Mouse (Mus musculus) embryonic stem cell, embryonic (primary cell): Measurements from ENCODE around the gene C1qtnf5.

Source experiments
- CTCF ChIA-PET, 4 experiments: fragments of 300-600 bp in 2 of 4; fragments of 350-600 bp in 2 of 4; sonication (Branson Sonifier 250); formaldehyde crosslinking; loops; one replicate each; lab custom pipeline; 2022; ENCODE audit warnings: inconsistent platforms in 2 of 4; lab: Charles Lee
- POLR2A ChIA-PET, 4 experiments: fragments of 300-600 bp in 2 of 4; fragments of 350-600 bp in 2 of 4; sonication (Branson Sonifier 250); formaldehyde crosslinking; loops; one replicate each; lab custom pipeline; 2022; ENCODE audit warnings: antibody characterized with exemption in 4 of 4, inconsistent platforms in 1 of 4; lab: Charles Lee

Gene C1qtnf5

GRCm38 (mm10) chr9:44126746-44127145, 19.7 kb downstream of the C1qtnf5 start:
- CTCF ChIA-PET = interaction anchor here (0.6 to 3.0 kb wide), 25 partner anchors 8 to 1855 kb away, joined by 3 to 17 read pairs (median 4); partner anchors contain the start of gene Cbl (in 1 of the 4)
- POLR2A ChIA-PET = interaction anchor here (0.6 to 11.4 kb wide), 25 partner anchors 10 to 452 kb away, joined by 3 to 104 read pairs (median 5); partner anchors contain the start of genes Cbl (in 2 of the 4), H2afx (in 2 of the 4), Gm49380 (in 1 of the 4) and Hyou1 (in 1 of the 4)

DNA sequence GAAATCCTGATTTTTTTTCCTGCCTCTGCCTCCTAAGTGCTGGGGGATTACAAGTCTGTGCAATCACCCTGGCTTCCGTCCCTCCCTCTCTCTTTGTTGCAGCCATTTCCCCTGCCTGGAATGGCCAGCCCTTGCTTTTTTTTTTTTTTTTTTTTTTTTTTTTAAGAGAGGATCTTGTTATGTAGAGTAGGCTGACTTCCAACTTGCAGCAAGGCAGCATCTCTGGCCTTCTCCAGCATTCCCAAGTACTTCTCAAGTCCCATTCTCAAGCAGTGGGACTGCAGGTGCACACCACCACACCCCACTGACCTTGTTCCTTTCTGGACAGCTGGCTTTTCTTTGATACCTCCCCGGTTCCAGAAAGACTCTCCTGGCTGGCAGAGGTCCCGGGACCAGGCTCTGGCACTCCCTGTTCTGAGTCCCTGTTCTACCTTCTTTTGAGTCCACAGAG, 20.3 kb downstream of the C1qtnf5 start:
- ChIA-PET CTCF (interaction anchor here (0.6 to 2.3 kb wide), 23 partner anchors 9 to 1855 kb away, joined by 3 to 17 read pairs (median 4); partner anchors contain the start of gene Cbl (in 1 of the 4)), POLR2A (interaction anchor here (0.6 to 11.4 kb wide), 32 partner anchors 9 to 1034 kb away, joined by 3 to 104 read pairs (median 4); partner anchors contain the start of genes Cbl (in 2 of the 4), H2afx (in 2 of the 4), Ccdc84 (in 1 of the 4) and Gm49380 (in 1 of the 4))

- POLR2A ChIA-PET = interaction anchor here (0.6 to 11.4 kb wide), 17 partner anchors 10 to 290 kb away, joined by 3 to 104 read pairs (median 6); partner anchors contain the start of genes Cbl (in 2 of the 4), H2afx (in 2 of the 4), Ccdc84 (in 1 of the 4) and Dpagt1 (in 1 of the 4)
- CTCF ChIA-PET = interaction anchor here in 2 of 4 experiments (0.5 to 2.2 kb wide), 9 partner anchors 12 to 508 kb away, joined by 3 to 8 read pairs (median 4); partner anchors contain the start of gene Cbl (in 1 of the 2)
Measured at GRCm38 (mm10) chr9:44129633-44130032, 22.6 kb downstream of the C1qtnf5 start.

- POLR2A ChIA-PET = interaction anchor here in 3 of 4 experiments (0.6 to 11.4 kb wide), 16 partner anchors 10 to 289 kb away, joined by 3 to 104 read pairs (median 6); partner anchors contain the start of genes Cbl (in 2 of the 3), H2afx (in 2 of the 3), Ccdc84 (in 1 of the 3) and Dpagt1 (in 1 of the 3)
Measured at GRCm38 (mm10) chr9:44130034-44130433, 23.0 kb downstream of the C1qtnf5 start.

DNA sequence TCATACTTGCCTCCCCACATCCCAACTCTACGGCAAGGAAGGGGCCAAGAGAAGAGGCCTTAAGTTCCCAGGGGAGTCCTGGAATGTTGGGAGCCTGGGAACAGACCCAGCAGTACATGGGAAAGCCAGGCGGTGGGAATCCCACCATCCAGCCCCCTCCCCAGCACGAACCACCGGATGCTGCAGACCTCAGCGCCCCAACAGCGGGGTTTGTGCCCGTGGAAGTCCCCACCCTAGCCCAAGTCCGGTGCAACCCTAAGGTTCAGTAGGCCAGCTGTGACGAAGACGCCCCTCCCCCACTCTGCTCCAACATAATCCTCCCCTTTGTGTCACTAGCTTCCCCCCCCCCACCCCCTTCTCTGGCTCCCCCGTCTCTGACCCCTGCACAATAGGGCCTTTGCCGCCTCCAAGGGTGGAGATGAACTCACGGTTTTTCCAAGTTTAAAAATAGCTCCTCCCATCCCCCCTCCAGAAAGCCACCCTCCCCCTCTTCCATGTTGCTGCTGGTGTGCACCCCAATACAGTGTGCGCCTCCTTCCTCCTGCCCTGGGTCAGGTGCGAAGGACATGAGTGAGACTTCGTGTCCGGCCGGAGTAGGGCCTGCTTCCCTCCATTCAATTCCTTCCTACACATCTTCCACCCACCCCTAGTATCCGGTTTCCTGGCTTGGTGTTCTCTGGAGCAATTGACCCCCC, 23.7 kb downstream of the C1qtnf5 start:
- POLR2A ChIA-PET = interaction anchor here (0.6 to 11.4 kb wide), 20 partner anchors 9 to 323 kb away, joined by 3 to 104 read pairs (median 4); partner anchors contain the start of genes Cbl (in 2 of the 4), H2afx (in 2 of the 4), Ccdc84 (in 1 of the 4) and Hmbs (in 1 of the 4)
- CTCF ChIA-PET = interaction anchor here in 3 of 4 experiments (0.5 to 2.2 kb wide), 12 partner anchors 9 to 507 kb away, joined by 3 to 8 read pairs (median 4); partner anchors contain the start of gene Cbl (in 1 of the 3)

More at GRCm38 (mm10) chr9:44130034-44130433, 23.0 kb downstream of the C1qtnf5 start:
- CTCF ChIA-PET = interaction anchor here in 2 of 4 experiments (0.5 to 2.2 kb wide), 8 partner anchors 10 to 508 kb away, joined by 3 to 8 read pairs (median 4); partner anchors contain the start of gene Cbl (in 1 of the 2)

- POLR2A ChIA-PET = interaction anchor here (0.6 to 11.4 kb wide), 16 partner anchors 9 to 313 kb away, joined by 3 to 104 read pairs (median 4); partner anchors contain the start of genes H2afx (in 2 of the 4), Ccdc84 (in 1 of the 4), Hmbs (in 1 of the 4) and Hyou1 (in 1 of the 4)
- CTCF ChIA-PET = interaction anchor here in 3 of 4 experiments (0.5 to 1.8 kb wide), 8 partner anchors 9 to 322 kb away, joined by 3 to 7 read pairs (median 4); no protein-coding TSS in a partner anchor
Measured at GRCm38 (mm10) chr9:44131276-44131590, 24.2 kb downstream of the C1qtnf5 start.

- POLR2A ChIA-PET = interaction anchor here in 3 of 4 experiments (0.6 to 11.4 kb wide), 7 partner anchors 8 to 303 kb away, joined by 3 to 104 read pairs (median 4); partner anchors contain the start of genes Cbl (in 1 of the 3) and H2afx (in 1 of the 3)
- CTCF ChIA-PET = interaction anchor here (0.6 to 1.8 kb wide), 6 partner anchors 13 to 230 kb away, joined by 3 to 11 read pairs (median 4); partner anchors contain the start of gene Vps11 (in 1 of the 4)
Measured at GRCm38 (mm10) chr9:44132200-44132599, 25.2 kb downstream of the C1qtnf5 start.

GRCm38 (mm10) chr9:44133287-44133686, 26.2 kb downstream of the C1qtnf5 start:
- ChIA-PET POLR2A (interaction anchor here in 2 of 4 experiments (0.8 to 11.4 kb wide), 5 partner anchors 11 to 201 kb away, joined by 3 to 104 read pairs (median 4); partner anchors contain the start of genes Cbl (in 1 of the 2) and H2afx (in 1 of the 2)), CTCF (no interaction called here)

DNA sequence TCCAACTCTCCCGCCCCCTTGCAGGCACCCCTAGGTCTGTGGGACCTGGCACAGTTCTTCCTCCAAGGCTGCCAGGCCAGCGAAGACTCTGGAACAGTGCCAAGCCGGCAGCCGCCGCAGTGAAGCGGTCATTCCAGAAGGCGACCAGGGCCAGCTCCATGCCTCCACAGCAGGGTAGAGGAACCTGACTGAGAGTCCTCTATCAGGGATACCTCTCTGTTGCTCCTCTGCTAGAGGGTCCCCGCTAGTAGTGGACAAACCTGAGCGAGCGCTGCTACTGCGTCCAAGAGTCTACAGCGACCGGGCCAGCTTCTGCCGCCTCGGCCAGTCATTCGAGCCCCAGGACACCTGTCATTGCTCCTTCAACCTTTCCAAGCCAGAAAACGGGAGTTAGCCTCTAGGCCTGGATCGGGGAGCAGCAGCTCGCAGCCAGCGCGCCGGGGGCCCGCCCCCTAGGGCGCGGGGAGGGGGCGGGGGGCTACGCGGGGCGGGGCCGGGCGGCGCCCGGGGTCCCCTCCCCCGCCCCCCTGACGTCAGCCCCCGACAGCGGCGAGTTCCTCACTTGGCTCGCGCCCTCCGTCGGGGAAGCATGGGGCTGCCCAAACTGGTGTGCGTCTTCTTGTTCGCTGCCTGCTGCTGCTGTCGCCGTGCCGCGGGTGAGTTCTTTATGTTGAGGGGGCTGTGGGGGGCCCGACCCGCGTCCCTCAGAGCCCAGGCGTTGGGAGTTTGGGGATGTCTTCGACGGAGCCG, 27.2 kb downstream of the C1qtnf5 start, which contains the start of gene Mcam:
Mcam (plus strand) TSS at position 369 of the 750 bp plus-strand sequence.
- CTCF ChIA-PET = interaction anchor here in 3 of 4 experiments (0.8 to 2.9 kb wide), 11 partner anchors 8 to 245 kb away, joined by 3 to 13 read pairs (median 3); partner anchors contain the start of genes Hyou1 (in 1 of the 3) and Vps11 (in 1 of the 3)

DNA sequence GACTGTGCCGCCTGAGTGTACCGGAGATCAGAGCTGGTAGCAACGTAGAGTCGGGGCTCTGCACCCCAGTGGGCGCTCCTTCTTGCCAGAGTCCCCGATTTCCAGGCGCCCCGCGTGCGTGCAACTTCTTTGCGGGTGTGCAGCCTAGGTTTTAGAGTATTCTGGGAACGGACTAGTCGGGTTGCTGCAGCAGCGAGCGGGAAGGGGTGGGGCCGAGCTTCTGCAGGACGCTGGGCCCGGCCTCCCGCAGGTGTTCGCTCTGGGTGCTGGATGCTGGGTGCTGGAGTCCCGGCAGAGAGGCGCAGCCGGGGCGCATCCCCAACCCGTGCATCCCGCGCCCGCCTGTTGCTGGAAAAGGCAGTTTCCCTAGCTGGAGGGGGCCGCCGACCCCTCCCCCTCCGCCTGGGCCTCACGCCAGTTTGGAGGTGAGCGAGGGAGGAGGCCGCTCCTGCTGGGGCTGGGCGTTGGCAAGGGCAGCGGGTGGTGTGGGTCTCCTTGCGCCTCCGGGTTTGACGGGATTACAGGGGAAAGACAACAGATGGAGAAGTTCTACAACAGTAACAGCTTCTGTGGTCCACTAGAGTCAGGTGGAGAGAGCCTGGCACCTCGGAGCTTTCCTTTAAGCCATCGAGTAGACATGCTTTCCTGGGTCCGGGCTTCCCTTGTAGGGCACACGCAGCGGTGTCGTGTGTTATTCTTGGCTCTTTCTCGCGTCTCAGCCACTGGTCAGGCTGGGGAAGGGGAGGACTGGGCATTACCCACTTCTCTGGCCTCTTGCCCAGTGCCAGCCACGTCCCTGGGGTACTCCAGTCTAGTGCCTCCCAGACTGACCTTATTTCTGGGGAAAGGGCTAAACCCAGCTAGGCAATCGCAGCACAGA, 28.0 kb downstream of the C1qtnf5 start:
- POLR2A ChIA-PET = interaction anchor here in 3 of 4 experiments (0.5 to 11.4 kb wide), 25 partner anchors 9 to 1366 kb away, joined by 3 to 104 read pairs (median 4); partner anchors contain the start of genes Vps11 (in 2 of the 3), Abcg4 (in 1 of the 3), Cbl (in 1 of the 3) and Ccdc84 (in 1 of the 3)
- CTCF ChIA-PET = interaction anchor here (0.7 to 2.9 kb wide), 15 partner anchors 9 to 244 kb away, joined by 3 to 13 read pairs (median 3); partner anchors contain the start of genes Hyou1 (in 1 of the 4) and Vps11 (in 1 of the 4)

More for the DNA sequence above, 27.2 kb downstream of the C1qtnf5 start, which contains the start of gene Mcam:
- POLR2A ChIA-PET = interaction anchor here in 3 of 4 experiments (0.5 to 11.4 kb wide), 25 partner anchors 8 to 471 kb away, joined by 3 to 104 read pairs (median 4); partner anchors contain the start of genes Vps11 (in 2 of the 3), Abcg4 (in 1 of the 3), Cbl (in 1 of the 3) and Ccdc84 (in 1 of the 3)

DNA sequence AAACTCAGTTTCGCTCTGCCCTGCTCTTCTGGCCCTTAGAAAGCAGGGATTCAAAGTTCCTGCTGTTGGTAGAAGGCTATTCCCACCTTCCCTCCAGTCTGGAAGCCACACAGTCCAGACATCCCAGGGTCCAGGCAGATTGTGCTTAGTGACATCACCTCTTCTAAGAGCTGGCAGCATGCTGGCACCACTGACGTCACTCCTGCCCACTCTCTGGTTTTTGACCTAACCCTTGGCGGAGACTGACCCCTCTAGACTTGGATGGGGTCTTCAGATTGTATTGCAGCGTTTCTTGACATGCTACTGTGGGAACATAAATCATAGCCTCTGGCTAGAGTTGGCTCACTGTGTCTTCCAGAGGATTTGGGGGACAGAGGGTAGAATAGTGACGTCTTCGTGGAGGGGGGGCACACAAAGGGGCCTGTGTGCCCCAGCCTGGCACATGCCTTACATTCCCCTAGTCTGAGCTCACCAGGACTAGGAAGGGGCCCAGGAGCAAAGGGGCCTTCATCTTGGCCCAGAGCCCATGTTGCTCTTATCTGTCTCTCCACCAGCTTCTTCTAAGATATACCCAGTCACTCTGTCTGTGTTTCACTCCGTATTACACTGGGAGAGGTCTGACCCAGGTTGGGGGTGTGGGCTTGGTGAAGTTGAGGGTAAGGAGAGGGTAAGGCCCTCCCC, 28.8 kb downstream of the C1qtnf5 start:
- CTCF ChIA-PET = interaction anchor here in 3 of 4 experiments (0.7 to 2.9 kb wide), 10 partner anchors 9 to 41 kb away, joined by 3 to 13 read pairs (median 4); no protein-coding TSS in a partner anchor
- POLR2A ChIA-PET = interaction anchor here in 2 of 4 experiments (1.0 to 11.4 kb wide), 19 partner anchors 7 to 1365 kb away, joined by 3 to 104 read pairs (median 5); partner anchors contain the start of genes Abcg4 (in 1 of the 2), Cbl (in 1 of the 2), Ccdc84 (in 1 of the 2) and H2afx (in 1 of the 2)

DNA sequence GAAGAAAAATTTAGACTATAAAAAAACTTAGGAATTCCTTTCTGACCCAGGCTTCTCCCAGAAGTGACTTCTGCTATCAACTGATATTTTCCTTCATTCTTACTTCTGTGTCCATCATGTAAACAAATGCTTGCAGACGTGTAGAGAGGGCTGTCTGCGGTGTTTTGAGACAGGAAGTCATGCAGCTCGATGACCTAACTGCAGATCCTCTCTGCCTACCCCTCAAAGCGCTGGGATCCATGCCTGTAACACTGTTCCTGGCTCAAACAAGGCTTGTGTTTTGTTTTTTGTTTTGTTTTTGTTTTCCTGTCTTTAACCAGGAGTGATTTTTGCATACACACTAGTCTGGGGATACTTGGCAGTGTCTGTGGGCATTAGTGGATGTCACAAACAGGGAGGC, 30.8 kb downstream of the C1qtnf5 start:
- POLR2A ChIA-PET = interaction anchor here in 2 of 4 experiments (3.9 to 10.1 kb wide), 2 partner anchors 9 to 12 kb away, joined by 20 to 72 read pairs; no protein-coding TSS in a partner anchor
- CTCF ChIA-PET = no interaction called here

GRCm38 (mm10) chr9:44141951-44142350, 34.9 kb downstream of the C1qtnf5 start:
- ChIA-PET POLR2A (interaction anchor here in 3 of 4 experiments (0.6 to 10.1 kb wide), 13 partner anchors 8 to 193 kb away, joined by 3 to 72 read pairs (median 5); partner anchors contain the start of genes H2afx (in 2 of the 3), Cbl (in 1 of the 3) and Hinfp (in 1 of the 3)), CTCF (interaction anchor here (0.5 to 1.2 kb wide), 7 partner anchors 12 to 514 kb away, joined by 3 to 7 read pairs (median 4); no protein-coding TSS in a partner anchor)

GRCm38 (mm10) chr9:44143421-44143820, 36.4 kb downstream of the C1qtnf5 start:
- ChIA-PET POLR2A (interaction anchor here in 2 of 4 experiments (0.6 to 10.1 kb wide), 12 partner anchors 8 to 710 kb away, joined by 3 to 72 read pairs (median 6); partner anchors contain the start of genes Cbl (in 1 of the 2), H2afx (in 1 of the 2), Hmbs (in 1 of the 2) and Mcam (in 1 of the 2)), CTCF (interaction anchor here in 2 of 4 experiments (0.5 to 1.4 kb wide), 7 partner anchors 9 to 149 kb away, joined by 3 to 9 read pairs (median 4); partner anchors contain the start of genes Abcg4 (in 1 of the 2) and Cbl (in 1 of the 2))
